Mouse (Mus musculus): ENCODE results near the gene Asic1. TPM values are rescaled to one million over a fixed set of nuclear protein-coding genes. Genes with fewer than 3 reads are reported as not detected.

Gene Asic1
- polyA plus RNA-seq, 1 experiment = 2.0 TPM

DNA sequence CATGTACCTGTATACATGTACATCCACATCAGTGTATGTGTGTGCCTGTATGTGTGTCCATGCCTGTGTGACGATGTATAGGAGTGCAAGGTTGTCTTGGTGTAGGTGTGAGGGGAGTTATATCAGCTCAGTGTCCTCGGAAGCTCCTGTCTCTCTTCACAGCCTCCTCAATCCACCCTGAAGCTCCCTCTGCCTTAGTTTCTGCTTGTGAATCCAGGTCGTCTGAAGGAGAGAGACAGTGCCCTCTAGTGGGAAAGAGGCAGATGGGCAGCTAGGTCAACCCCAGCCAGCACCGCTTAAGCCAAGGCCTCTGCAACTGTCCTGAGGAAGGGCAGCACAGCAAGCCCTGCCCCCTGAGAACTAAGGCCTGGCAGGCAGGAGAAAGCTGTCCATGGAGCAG, 18.5 kb downstream of the Asic1 start:
- Histone ChIP-seq H3K79me2 (ENCODE audit: control insufficient read depth, insufficient read depth) (no peaks in the 10 kb centered on the region), H3K4me2 (ENCODE audit: low read depth) (no peak overlapping the region), H3K36me3 (ENCODE audit: control insufficient read depth, insufficient read depth) (no peaks in the 10 kb centered on the region), H3K4me3 (no peak overlapping the region), H3K27me3 (ENCODE audit: control insufficient read depth, insufficient read depth, insufficient read length) (peaks cover 36% of the 10 kb centered on the region), H3ac (ENCODE audit: control insufficient read depth, insufficient read length) (no peak overlapping the region)
- TF ChIP-seq TCF12 (IDR thresholded peaks at IDR 0.05; ENCODE audit: insufficient read depth, poor library complexity, severe bottlenecking) = no peak
- TF ChIP-seq POLR2A (IDR thresholded peaks at IDR 0.05; ENCODE audit: insufficient read length, low read depth) = no peak
- TF ChIP-seq USF1 (IDR thresholded peaks at IDR 0.05; ENCODE audit: low read depth) = no peak
- no peak for TF ChIP-seq REST (IDR thresholded peaks at IDR 0.05; ENCODE audit: insufficient read depth, insufficient read length)
- TF ChIP-seq TCF3 (IDR thresholded peaks at IDR 0.05; ENCODE audit: insufficient read length, low read depth) = no peak
- TF ChIP-seq MAX (IDR thresholded peaks at IDR 0.05; ENCODE audit: low read depth) = no peak
- no peak for TF ChIP-seq E2F4 (IDR thresholded peaks at IDR 0.05; ENCODE audit: insufficient read depth)
- no peak for TF ChIP-seq CEBPB (IDR thresholded peaks at IDR 0.05; ENCODE audit: insufficient read depth, poor library complexity, severe bottlenecking)
- TF ChIP-seq MYOG (IDR thresholded peaks at IDR 0.05; ENCODE audit: control insufficient read depth in 1 of 3, insufficient read depth in 1 of 3, insufficient read length in 2 of 3, low read depth in 2 of 3) = no peak

GRCm38 (mm10) chr15:99690924-99691323, 20.8 kb downstream of the Asic1 start:
- Histone ChIP-seq H3K4me3 (no peak overlapping the region), H3K79me2 (ENCODE audit: control insufficient read depth, insufficient read depth) (no peaks in the 10 kb centered on the region), H3K36me3 (ENCODE audit: control insufficient read depth, insufficient read depth) (no peaks in the 10 kb centered on the region), H3K4me2 (ENCODE audit: low read depth) (no peak overlapping the region), H3ac (ENCODE audit: control insufficient read depth, insufficient read length) (no peak overlapping the region), H3K27me3 (ENCODE audit: control insufficient read depth, insufficient read depth, insufficient read length) (peaks cover 58% of the 10 kb centered on the region)
- TF ChIP-seq MYOD1 (IDR thresholded peaks at IDR 0.05; ENCODE audit: control insufficient read depth in 1 of 3, insufficient read length in 2 of 3, low read depth in 2 of 3) (no peak), POLR2A (IDR thresholded peaks at IDR 0.05; ENCODE audit: insufficient read length, low read depth) (no peak), SRF (IDR thresholded peaks at IDR 0.05; ENCODE audit: control insufficient read depth, insufficient read length, low read depth) (no peak), USF1 (IDR thresholded peaks at IDR 0.05; ENCODE audit: low read depth) (no peak), MYOG (IDR thresholded peaks at IDR 0.05; ENCODE audit: control insufficient read depth in 1 of 3, insufficient read depth in 1 of 3, insufficient read length in 2 of 3, low read depth in 2 of 3) (no peak), REST (IDR thresholded peaks at IDR 0.05; ENCODE audit: insufficient read depth, insufficient read length) (no peak), TCF3 (IDR thresholded peaks at IDR 0.05; ENCODE audit: insufficient read length, low read depth) (no peak)

GRCm38 (mm10) chr15:99691976-99692375, 21.8 kb downstream of the Asic1 start:
- H3K79me2 ChIP-seq (ENCODE audit: control insufficient read depth, insufficient read depth) = no peaks in the 10 kb centered on the region
- no peak for TF ChIP-seq POLR2AphosphoS2 (IDR thresholded peaks at IDR 0.05; ENCODE audit: insufficient read length, low read depth)
- no peak for TF ChIP-seq MYOG (IDR thresholded peaks at IDR 0.05; ENCODE audit: control insufficient read depth in 1 of 3, insufficient read depth in 1 of 3, insufficient read length in 2 of 3, low read depth in 2 of 3)
- no peak for TF ChIP-seq TCF12 (IDR thresholded peaks at IDR 0.05; ENCODE audit: insufficient read depth, poor library complexity, severe bottlenecking)
- TF ChIP-seq MAX (IDR thresholded peaks at IDR 0.05; ENCODE audit: low read depth) = no peak
- TF ChIP-seq SRF (IDR thresholded peaks at IDR 0.05; ENCODE audit: control insufficient read depth, insufficient read length, low read depth) = no peak
- TF ChIP-seq POLR2A (IDR thresholded peaks at IDR 0.05; ENCODE audit: insufficient read length, low read depth) = no peak
- TF ChIP-seq TCF3 (IDR thresholded peaks at IDR 0.05; ENCODE audit: insufficient read length, low read depth) = no peak
- TF ChIP-seq REST (IDR thresholded peaks at IDR 0.05; ENCODE audit: insufficient read depth, insufficient read length) = no peak
- no peak for TF ChIP-seq USF1 (IDR thresholded peaks at IDR 0.05; ENCODE audit: low read depth)
- no peak for TF ChIP-seq E2F4 (IDR thresholded peaks at IDR 0.05; ENCODE audit: insufficient read depth)
- no peak for TF ChIP-seq CEBPB (IDR thresholded peaks at IDR 0.05; ENCODE audit: insufficient read depth, poor library complexity, severe bottlenecking)
- no peak for TF ChIP-seq MYOD1 (IDR thresholded peaks at IDR 0.05; ENCODE audit: control insufficient read depth in 1 of 3, insufficient read length in 2 of 3, low read depth in 2 of 3)
- no peak overlapping the region for H3K4me2 ChIP-seq (ENCODE audit: low read depth)
- no peak overlapping the region for H3ac ChIP-seq (ENCODE audit: control insufficient read depth, insufficient read length)
- no peaks in the 10 kb centered on the region for H3K36me3 ChIP-seq (ENCODE audit: control insufficient read depth, insufficient read depth)
- peaks cover 58% of the 10 kb centered on the region for H3K27me3 ChIP-seq (ENCODE audit: control insufficient read depth, insufficient read depth, insufficient read length)
- no peak overlapping the region for H3K4me3 ChIP-seq

DNA sequence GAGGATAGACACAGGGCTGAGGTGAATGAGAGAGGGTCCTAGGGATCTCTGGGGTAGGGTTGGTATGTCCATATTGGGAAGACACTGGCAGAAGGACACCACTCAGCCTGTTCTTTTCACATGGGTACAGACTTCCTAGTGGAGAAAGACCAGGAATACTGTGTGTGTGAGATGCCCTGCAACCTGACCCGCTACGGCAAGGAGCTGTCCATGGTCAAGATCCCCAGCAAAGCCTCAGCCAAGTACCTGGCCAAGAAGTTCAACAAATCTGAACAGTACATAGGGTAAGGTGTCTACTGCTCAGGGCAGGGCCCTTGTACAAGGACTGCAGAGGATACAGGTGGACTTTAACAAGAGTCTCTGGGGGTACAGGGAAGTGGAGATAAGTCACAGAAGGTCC, 27.1 kb downstream of the Asic1 start:
- H3ac ChIP-seq (ENCODE audit: control insufficient read depth, insufficient read length) = no peak overlapping the region
- H3K36me3 ChIP-seq (ENCODE audit: control insufficient read depth, insufficient read depth) = no peaks in the 10 kb centered on the region
- H3K4me2 ChIP-seq (ENCODE audit: low read depth) = no peak overlapping the region
- no peak overlapping the region for H3K4me3 ChIP-seq
- TF ChIP-seq MAX (IDR thresholded peaks at IDR 0.05; ENCODE audit: low read depth) (no peak), MYOD1 (IDR thresholded peaks at IDR 0.05; ENCODE audit: control insufficient read depth in 1 of 3, insufficient read length in 2 of 3, low read depth in 2 of 3) (no peak), REST (IDR thresholded peaks at IDR 0.05; ENCODE audit: insufficient read depth, insufficient read length) (peak; percentile 98), SRF (IDR thresholded peaks at IDR 0.05; ENCODE audit: control insufficient read depth, insufficient read length, low read depth) (no peak)
- H3K27me3 ChIP-seq (ENCODE audit: control insufficient read depth, insufficient read depth, insufficient read length) = peaks cover 52% of the 10 kb centered on the region
- H3K79me2 ChIP-seq (ENCODE audit: control insufficient read depth, insufficient read depth) = peaks cover 8% of the 10 kb centered on the region

DNA sequence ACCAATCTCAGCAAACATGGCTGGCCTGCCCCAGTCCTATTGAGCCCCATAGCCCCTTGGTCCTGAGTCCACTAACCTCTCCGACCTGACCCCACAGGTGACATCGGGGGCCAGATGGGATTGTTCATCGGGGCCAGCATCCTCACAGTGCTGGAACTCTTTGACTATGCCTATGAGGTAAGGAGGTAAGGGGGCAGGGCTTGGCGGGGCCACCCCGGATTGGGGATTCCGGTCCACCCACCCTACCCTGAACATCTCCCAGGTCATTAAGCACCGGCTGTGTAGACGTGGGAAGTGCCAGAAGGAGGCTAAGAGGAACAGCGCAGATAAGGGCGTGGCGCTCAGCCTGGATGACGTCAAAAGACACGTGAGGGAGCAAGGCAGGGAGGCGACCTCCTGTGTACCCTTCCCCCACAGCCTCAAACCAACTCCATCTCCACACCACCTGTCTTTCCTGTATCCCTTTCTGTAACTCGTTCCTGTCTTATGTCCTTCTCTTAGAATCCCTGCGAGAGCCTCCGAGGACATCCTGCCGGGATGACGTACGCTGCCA, 28.4 kb downstream of the Asic1 start:
- Histone ChIP-seq H3K27me3 (ENCODE audit: control insufficient read depth, insufficient read depth, insufficient read length) (peaks cover 39% of the 10 kb centered on the region), H3K4me3 (no peak overlapping the region), H3K79me2 (ENCODE audit: control insufficient read depth, insufficient read depth) (peaks cover 21% of the 10 kb centered on the region), H3K4me2 (ENCODE audit: low read depth) (no peak overlapping the region), H3K36me3 (ENCODE audit: control insufficient read depth, insufficient read depth) (no peaks in the 10 kb centered on the region), H3ac (ENCODE audit: control insufficient read depth, insufficient read length) (no peak overlapping the region)
- TF ChIP-seq MYOG (IDR thresholded peaks at IDR 0.05; ENCODE audit: control insufficient read depth in 1 of 3, insufficient read depth in 1 of 3, insufficient read length in 2 of 3, low read depth in 2 of 3) (no peak), USF1 (IDR thresholded peaks at IDR 0.05; ENCODE audit: low read depth) (peak; percentile 16), TCF3 (IDR thresholded peaks at IDR 0.05; ENCODE audit: insufficient read length, low read depth) (no peak)

Data from myocyte (in vitro differentiated cells).